Mouse (Mus musculus) liver, embryonic 15.5 days (tissue): ENCODE results near the gene Zc3h12a. TPM values are rescaled to one million over a fixed set of nuclear protein-coding genes. Genes with fewer than 3 reads are reported as not detected.

Experiments
- ATAC-seq: fragments of 200-750 bp; cut with Nextera tagmentation; 2 replicates; pipeline ENCODE4 v1.8.0; 2017; ENCODE audit warnings: moderate number of reproducible peaks, mild to moderate bottlenecking, moderate library complexity; ENCODE audit not compliant: insufficient read depth
- H3K27ac ChIP-seq: fragments of 300-500 bp; sonication (generic); replicated peaks from 2 replicates; pipeline ENCODE4 v1.5.1; 2015; ENCODE audit warnings: mild to moderate bottlenecking, inconsistent platforms
- H3K27me3 ChIP-seq: fragments of 300-500 bp; sonication (generic); 2 replicates; pipeline ENCODE4 v1.6.1; 2015; ENCODE audit warnings: mild to moderate bottlenecking, inconsistent platforms
- H3K36me3 ChIP-seq: fragments of 300-500 bp; sonication (generic); replicated peaks from 2 replicates; pipeline ENCODE4 v1.6.1; 2015; ENCODE audit warnings: moderate library complexity, mild to moderate bottlenecking, inconsistent platforms
- H3K4me1 ChIP-seq: fragments of 300-500 bp; sonication (generic); replicated peaks from 2 replicates; pipeline ENCODE4 v1.6.1; 2015; ENCODE audit warnings: inconsistent platforms
- H3K4me2 ChIP-seq: fragments of 300-500 bp; sonication (generic); 2 replicates; pipeline ENCODE4 v1.6.1; 2015; ENCODE audit warnings: moderate library complexity, mild to moderate bottlenecking, inconsistent platforms
- H3K4me3 ChIP-seq: fragments of 300-500 bp; sonication (generic); replicated peaks from 2 replicates; pipeline ENCODE4 v1.5.1; 2015; ENCODE audit warnings: mild to moderate bottlenecking, inconsistent platforms
- H3K9ac ChIP-seq: fragments of 300-500 bp; sonication (generic); 2 replicates; pipeline ENCODE4 v1.6.1; 2015; ENCODE audit warnings: moderate library complexity, mild to moderate bottlenecking, inconsistent platforms
- H3K9me3 ChIP-seq: fragments of 300-500 bp; sonication (generic); replicated peaks from 2 replicates; pipeline ENCODE4 v1.6.1; 2016; ENCODE audit warnings: inconsistent platforms
- WGBS: fragments of 180-500 bp; shearing (Covaris S2); methylation state at CpG from one replicate; pipeline ENCODE4 v1.1.7; 2015; ENCODE audit warnings: mixed read lengths; ENCODE audit not compliant: insufficient replicate concordance; 5-methylcytosine and 5-hydroxymethylcytosine counted together
- polyA plus RNA-seq: library from polyadenylated mRNA; unstranded; fragments of >200 nt; fragmentation: Nextera tagmentation; extraction: Ambion mirVana; gene quantifications from 2 replicates; pipeline ENCODE4 v1.2.1, GENCODE M21; 2015

The Zc3h12a gene
- polyA plus RNA-seq, 1 experiment from 2014 or later = 0.61 TPM

- Histone ChIP-seq H3K4me2 (no peak overlapping the region), H3K27ac (no peak overlapping the region), H3K36me3 (no peaks in the 10 kb centered on the region), H3K9ac (no peak overlapping the region), H3K9me3 (no peaks in the 10 kb centered on the region), H3K4me1 (no peaks in the 10 kb centered on the region), H3K27me3 (no peaks in the 10 kb centered on the region), H3K4me3 (no peak overlapping the region)
- no peak for ATAC-seq
- WGBS = 67% methylated on average over 10 of the region's 10 CpGs
Observed at GRCm38 (mm10) chr4:125160951-125161331, 33.3 kb upstream of the Zc3h12a start.

GRCm38 (mm10) chr4:125160320-125160950 lies 32.8 kb upstream of the Zc3h12a start:
- Histone ChIP-seq H3K9ac (no peak overlapping the region), H3K27me3 (no peaks in the 10 kb centered on the region), H3K36me3 (no peaks in the 10 kb centered on the region), H3K4me3 (no peak overlapping the region), H3K4me2 (no peak overlapping the region), H3K4me1 (no peaks in the 10 kb centered on the region), H3K9me3 (no peaks in the 10 kb centered on the region), H3K27ac (no peak overlapping the region)
- WGBS = 5% methylated on average over 19 of the region's 19 CpGs
- no peak for ATAC-seq

- no peak overlapping the region for H3K4me2 ChIP-seq
- no peak overlapping the region for H3K27ac ChIP-seq
- no peaks in the 10 kb centered on the region for H3K36me3 ChIP-seq
- no peaks in the 10 kb centered on the region for H3K27me3 ChIP-seq
- H3K4me1 ChIP-seq = no peaks in the 10 kb centered on the region
- no peak overlapping the region for H3K9ac ChIP-seq
- no peaks in the 10 kb centered on the region for H3K9me3 ChIP-seq
- WGBS = 59% methylated on average over 20 of the region's 20 CpGs
- no peak for ATAC-seq
- H3K4me3 ChIP-seq = no peak overlapping the region
Observed at GRCm38 (mm10) chr4:125158581-125159317, 31.1 kb upstream of the Zc3h12a start.

GRCm38 (mm10) chr4:125158081-125158480 lies 30.4 kb upstream of the Zc3h12a start:
- no peak overlapping the region for H3K4me2 ChIP-seq
- no peaks in the 10 kb centered on the region for H3K9me3 ChIP-seq
- no peak overlapping the region for H3K9ac ChIP-seq
- H3K4me1 ChIP-seq = no peaks in the 10 kb centered on the region
- H3K36me3 ChIP-seq = no peaks in the 10 kb centered on the region
- H3K4me3 ChIP-seq = no peak overlapping the region
- no peak for ATAC-seq
- H3K27ac ChIP-seq = no peak overlapping the region
- H3K27me3 ChIP-seq = no peaks in the 10 kb centered on the region
- WGBS = 32% methylated on average over 2 of the region's 2 CpGs

GRCm38 (mm10) chr4:125157322-125157721 lies 29.7 kb upstream of the Zc3h12a start:
- 54% methylated on average over 3 of the region's 3 CpGs for WGBS
- ATAC-seq = no peak
- no peak overlapping the region for H3K4me3 ChIP-seq
- H3K27ac ChIP-seq = no peak overlapping the region
- H3K27me3 ChIP-seq = no peaks in the 10 kb centered on the region
- no peaks in the 10 kb centered on the region for H3K36me3 ChIP-seq
- H3K4me1 ChIP-seq = no peaks in the 10 kb centered on the region
- no peak overlapping the region for H3K4me2 ChIP-seq
- H3K9me3 ChIP-seq = no peaks in the 10 kb centered on the region
- no peak overlapping the region for H3K9ac ChIP-seq

- H3K4me3 ChIP-seq = no peak overlapping the region
- no peak overlapping the region for H3K27ac ChIP-seq
- H3K9ac ChIP-seq = no peak overlapping the region
- H3K27me3 ChIP-seq = no peaks in the 10 kb centered on the region; the same call in 1 of the 2 replicates
- H3K9me3 ChIP-seq = no peaks in the 10 kb centered on the region
- H3K4me1 ChIP-seq = no peaks in the 10 kb centered on the region
- H3K36me3 ChIP-seq = no peaks in the 10 kb centered on the region
- H3K4me2 ChIP-seq = no peak overlapping the region
- 62% methylated on average over 5 of the region's 5 CpGs for WGBS
- ATAC-seq = no peak
Observed at GRCm38 (mm10) chr4:125155646-125156045, 28.0 kb upstream of the Zc3h12a start.

- no peak overlapping the region for H3K9ac ChIP-seq
- H3K4me2 ChIP-seq = no peak overlapping the region
- H3K27ac ChIP-seq = no peak overlapping the region
- no peaks in the 10 kb centered on the region; the same call in 1 of the 2 replicates for H3K27me3 ChIP-seq
- 57% methylated on average over 4 of the region's 4 CpGs for WGBS
- H3K4me3 ChIP-seq = no peak overlapping the region
- no peak for ATAC-seq
- H3K4me1 ChIP-seq = no peaks in the 10 kb centered on the region
- no peaks in the 10 kb centered on the region for H3K36me3 ChIP-seq
- no peaks in the 10 kb centered on the region for H3K9me3 ChIP-seq
Observed at GRCm38 (mm10) chr4:125153659-125154241, 26.1 kb upstream of the Zc3h12a start.

- H3K4me3 ChIP-seq = no peak overlapping the region
- ATAC-seq = no peak
- no peaks in the 10 kb centered on the region for H3K9me3 ChIP-seq
- no peaks in the 10 kb centered on the region for H3K36me3 ChIP-seq
- H3K27ac ChIP-seq = no peak overlapping the region
- 58% methylated on average over 6 of the region's 6 CpGs for WGBS
- no peak overlapping the region for H3K9ac ChIP-seq
- no peaks in the 10 kb centered on the region for H3K4me1 ChIP-seq
- H3K4me2 ChIP-seq = no peak overlapping the region
- H3K27me3 ChIP-seq = no peaks in the 10 kb centered on the region; the same call in 1 of the 2 replicates
Observed at GRCm38 (mm10) chr4:125152469-125152868, 24.8 kb upstream of the Zc3h12a start.

GRCm38 (mm10) chr4:125149460-125149859 lies 21.8 kb upstream of the Zc3h12a start:
- Histone ChIP-seq H3K27me3 (no peaks in the 10 kb centered on the region; the same call in 1 of the 2 replicates), H3K27ac (no peak overlapping the region), H3K4me2 (no peak overlapping the region), H3K36me3 (no peaks in the 10 kb centered on the region), H3K9ac (no peak overlapping the region), H3K4me3 (no peak overlapping the region), H3K9me3 (no peaks in the 10 kb centered on the region), H3K4me1 (no peaks in the 10 kb centered on the region)
- WGBS = 38% methylated on average over 5 of the region's 5 CpGs
- no peak for ATAC-seq

- H3K27ac ChIP-seq = no peak overlapping the region
- no peaks in the 10 kb centered on the region for H3K36me3 ChIP-seq
- H3K4me2 ChIP-seq = no peak overlapping the region
- no peak overlapping the region for H3K4me3 ChIP-seq
- no peaks in the 10 kb centered on the region for H3K4me1 ChIP-seq
- no peak overlapping the region for H3K9ac ChIP-seq
- H3K9me3 ChIP-seq = no peaks in the 10 kb centered on the region
- H3K27me3 ChIP-seq = no peaks in the 10 kb centered on the region; the same call in 1 of the 2 replicates
- WGBS = 59% methylated on average over 4 of the region's 4 CpGs
- ATAC-seq = no peak
Observed at GRCm38 (mm10) chr4:125147970-125148369, 20.3 kb upstream of the Zc3h12a start.

GRCm38 (mm10) chr4:125145213-125145612 lies 17.6 kb upstream of the Zc3h12a start:
- H3K27ac ChIP-seq = peak overlapping the region; percentile 51
- H3K4me1 ChIP-seq = no peaks in the 10 kb centered on the region
- peak; percentile 64 for ATAC-seq
- no peak overlapping the region for H3K4me3 ChIP-seq
- no peaks in the 10 kb centered on the region for H3K27me3 ChIP-seq
- 2% methylated on average over 10 of the region's 10 CpGs for WGBS
- H3K9me3 ChIP-seq = no peaks in the 10 kb centered on the region
- no peaks in the 10 kb centered on the region for H3K36me3 ChIP-seq
- peak overlapping the region; percentile 3; the same call in 1 of the 2 replicates for H3K4me2 ChIP-seq
- H3K9ac ChIP-seq = no peak overlapping the region
